Mouse (Mus musculus) heart, adult 2 months (tissue): Measurements from ENCODE around the gene Bpifc. TPM values are rescaled to one million over a fixed set of nuclear protein-coding genes. Genes with fewer than 3 reads are reported as not detected.

ENCODE experiments used
- DNase-seq, 2 experiments: peaks; one replicate each; pipeline ENCODE4 v3.0.0; 2021
- H3K27ac ChIP-seq: fragments of 200-600 bp; 2 replicates; pipeline ENCODE4 v1.8.1; 2022
- H3K27me3 ChIP-seq: fragments of 200-500 bp; 2 replicates; pipeline ENCODE4 v1.6.1; 2012; ENCODE audit warnings: mild to moderate bottlenecking, low read length, inconsistent platforms, mixed read lengths; ENCODE audit not compliant: control insufficient read depth, insufficient read depth
- H3K36me3 ChIP-seq: fragments of 200-500 bp; 2 replicates; pipeline ENCODE4 v1.6.1; 2012; ENCODE audit warnings: low read length, inconsistent platforms; ENCODE audit not compliant: control insufficient read depth, insufficient read depth
- H3K4me1 ChIP-seq: fragments of 200-500 bp; 2 replicates; pipeline ENCODE4 v1.6.1; 2011; ENCODE audit warnings: low read length; ENCODE audit not compliant: control insufficient read depth, insufficient read depth
- H3K4me3 ChIP-seq: fragments of 200-600 bp; 2 replicates; pipeline ENCODE4 v1.8.1; 2022
- H3K79me2 ChIP-seq: fragments of 200-500 bp; replicated peaks from 2 replicates; pipeline ENCODE4 v1.6.1; 2012; ENCODE audit warnings: mild to moderate bottlenecking, inconsistent platforms, low read length, moderate library complexity, mixed read lengths; ENCODE audit not compliant: control insufficient read depth, insufficient read depth
- H3K9ac ChIP-seq: fragments of 200-500 bp; 2 replicates; pipeline ENCODE4 v1.6.1; 2012; ENCODE audit warnings: low read depth, mild to moderate bottlenecking, control low read depth, inconsistent platforms, low read length, mixed read lengths
- CTCF ChIP-seq: fragments of 200-600 bp; IDR thresholded peaks from 2 replicates; pipeline ENCODE4 v1.8.1; 2022; ENCODE audit warnings: antibody characterized with exemption, mild to moderate bottlenecking, moderate library complexity
- EP300 ChIP-seq: fragments of 200-500 bp; IDR thresholded peaks from 2 replicates; pipeline ENCODE4 v1.6.1; 2011; ENCODE audit warnings: low read depth, low read length, control low read depth; ENCODE audit not compliant: insufficient read depth
- POLR2A ChIP-seq: fragments of 200-500 bp; IDR thresholded peaks from 2 replicates; pipeline ENCODE4 v1.6.1; 2011; ENCODE audit warnings: mild to moderate bottlenecking, low read depth, low read length, control low read depth; ENCODE audit not compliant: insufficient read depth
- WGBS: fragments of 180-500 bp; shearing (Covaris S2); methylation state at CpG from one replicate; pipeline ENCODE4 v1.1.7; 2018; 5-methylcytosine and 5-hydroxymethylcytosine counted together
- intact Hi-C: fragments of 180-260 bp; cut with DNase I; formaldehyde crosslinking; loops from one replicate; pipeline ENCODE4 v1.15.1; 2025
- polyA plus RNA-seq: library from polyadenylated mRNA; depleted of rRNA; stranded (reverse); fragments of >200 nt; gene quantifications from 2 replicates; pipeline ENCODE4 v1.2.3, GENCODE M21; 2012
- total RNA-seq, 2 experiments: library from RNA; stranded (reverse); gene quantifications; 2 replicates each; pipeline ENCODE4 v1.2.3; 2021

Gene Bpifc
- total and polyA plus RNA-seq, 3 experiments: not detected

DNA sequence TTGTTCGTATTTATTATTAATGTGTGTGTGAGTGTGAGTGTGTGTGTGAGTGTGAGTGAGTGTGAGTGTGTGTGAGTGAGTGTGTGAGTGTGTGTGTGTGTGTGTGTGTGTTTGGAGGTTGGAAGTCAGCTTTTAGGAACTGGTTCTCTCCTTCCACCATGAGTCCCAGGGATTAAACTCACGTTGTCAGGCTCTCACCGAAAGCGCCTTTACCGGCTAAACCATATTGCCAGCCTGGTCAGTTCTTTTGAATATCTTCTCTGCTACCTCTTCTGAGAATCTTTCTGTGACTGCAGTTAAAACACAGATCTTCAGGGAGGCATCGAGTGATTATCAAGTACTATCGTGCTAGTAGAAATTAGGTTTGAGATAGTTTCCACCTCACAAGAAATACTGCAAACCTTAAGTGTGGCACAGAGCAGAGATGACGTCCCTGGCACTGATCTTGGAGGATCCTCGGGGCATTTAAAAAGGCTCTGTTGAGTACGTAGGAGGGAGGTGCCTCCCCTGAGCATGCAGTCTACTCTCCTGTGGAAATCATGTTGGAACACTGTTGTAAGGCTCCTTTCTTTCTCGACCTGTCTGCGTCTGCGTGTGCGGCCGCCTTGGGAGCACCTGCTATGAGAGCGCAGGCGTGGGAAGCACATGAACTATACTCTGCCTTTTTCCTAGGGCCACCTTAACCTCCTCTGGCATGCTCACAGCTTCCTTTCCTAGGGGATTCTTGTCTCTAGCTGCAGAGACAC lies 44.1 kb downstream of the Bpifc start:
- TF ChIP-seq EP300: no peak
- Histone ChIP-seq H3K4me3 (no peak overlapping the region), H3K27ac (no peak overlapping the region), H3K4me1 (no peaks in the 10 kb centered on the region), H3K27me3 (no peaks in the 10 kb centered on the region), H3K36me3 (no peaks in the 10 kb centered on the region), H3K79me2 (no peaks in the 10 kb centered on the region), H3K9ac (no peak overlapping the region)
- intact Hi-C loops: loop anchor here (1.0 to 5.0 kb wide), 2 partner anchors 330 to 497 kb away; no protein-coding TSS in a partner anchor
- 58% methylated on average over 17 of the region's 17 CpGs for WGBS
- DNase-seq: no peak

DNA sequence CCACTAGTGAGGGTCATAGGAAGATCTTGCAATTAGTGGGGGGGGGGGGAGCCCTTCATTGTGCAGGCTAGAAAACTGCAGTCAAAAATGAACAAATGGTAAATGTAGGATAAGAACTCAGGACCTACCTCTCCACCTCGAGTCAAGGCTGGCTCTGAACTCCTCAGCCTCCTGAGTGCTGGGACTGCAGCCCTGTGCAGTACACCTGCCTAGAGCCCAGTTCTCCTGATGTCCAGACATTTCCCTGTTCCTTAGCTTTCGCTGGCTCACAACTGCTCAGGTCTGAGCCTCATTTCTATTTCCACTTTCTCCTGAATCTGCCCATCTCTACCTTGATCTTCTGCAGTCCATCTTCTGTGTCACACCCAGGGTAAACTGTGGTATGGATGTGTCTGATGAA lies 45.2 kb downstream of the Bpifc start:
- no peak overlapping the region for H3K27ac ChIP-seq
- no peak for DNase-seq
- 58% methylated on average over 2 of the region's 2 CpGs for WGBS
- intact Hi-C loops: loop anchor here (5.0 kb wide), 1 partner anchor 331 kb away; no protein-coding TSS in a partner anchor
- no peak overlapping the region for H3K4me3 ChIP-seq
- no peaks in the 10 kb centered on the region for H3K79me2 ChIP-seq
- no peaks in the 10 kb centered on the region for H3K27me3 ChIP-seq
- no peak overlapping the region for H3K9ac ChIP-seq
- TF ChIP-seq EP300: no peak
- TF ChIP-seq CTCF: no peak
- no peak for TF ChIP-seq POLR2A
- H3K4me1 ChIP-seq: no peaks in the 10 kb centered on the region
- no peaks in the 10 kb centered on the region for H3K36me3 ChIP-seq

DNA sequence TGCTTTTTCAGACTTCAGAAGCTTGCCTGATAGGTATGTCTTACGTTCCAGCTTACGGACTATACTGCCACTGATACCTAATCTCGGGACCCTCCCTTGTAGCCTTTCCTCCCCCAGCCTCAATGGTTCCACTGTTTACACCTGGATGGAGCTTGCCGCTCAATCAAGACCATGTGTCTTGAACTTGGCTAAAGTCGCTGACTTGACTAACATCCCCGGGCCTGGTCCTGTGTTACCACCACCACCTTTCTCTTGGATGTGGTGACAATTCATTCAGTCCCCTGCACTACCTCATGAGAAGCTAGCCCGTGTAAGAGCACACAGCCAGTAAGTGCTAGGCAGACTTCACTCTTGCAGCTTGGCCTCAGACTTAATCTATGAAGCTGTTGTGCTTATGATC lies 47.4 kb downstream of the Bpifc start:
- no peak overlapping the region for H3K27ac ChIP-seq
- H3K36me3 ChIP-seq: no peaks in the 10 kb centered on the region
- no peak for DNase-seq
- H3K27me3 ChIP-seq: no peaks in the 10 kb centered on the region
- TF ChIP-seq POLR2A: no peak
- no peak for TF ChIP-seq CTCF
- no peak for TF ChIP-seq EP300
- H3K79me2 ChIP-seq: no peaks in the 10 kb centered on the region
- no peaks in the 10 kb centered on the region for H3K4me1 ChIP-seq
- H3K9ac ChIP-seq: no peak overlapping the region
- H3K4me3 ChIP-seq: no peak overlapping the region
- intact Hi-C loops: no loop called here
- 83% methylated on average over 7 of the region's 7 CpGs for WGBS

DNA sequence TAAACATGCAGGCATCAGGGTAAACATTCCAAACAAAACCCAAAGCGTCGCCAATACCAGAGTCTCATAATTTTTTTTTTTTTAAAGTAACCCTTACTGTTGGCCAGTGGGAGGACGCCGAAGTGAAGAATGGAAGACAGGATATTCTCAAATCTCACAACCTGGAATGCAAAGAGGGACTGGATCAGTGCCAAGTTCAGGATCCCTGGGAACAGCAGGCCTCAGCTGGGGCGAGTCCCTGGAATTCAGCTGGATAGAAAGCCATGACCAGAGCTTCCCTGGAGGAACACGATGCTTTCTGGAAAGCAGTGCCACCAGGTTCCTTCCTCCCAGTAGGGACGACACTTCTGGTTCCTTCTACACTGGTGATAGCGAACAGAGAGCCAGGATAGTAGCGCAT lies 48.8 kb downstream of the Bpifc start:
- Histone ChIP-seq H3K27me3 (no peaks in the 10 kb centered on the region), H3K36me3 (no peaks in the 10 kb centered on the region), H3K9ac (no peak overlapping the region), H3K27ac (no peak overlapping the region), H3K4me3 (no peak overlapping the region), H3K4me1 (no peaks in the 10 kb centered on the region), H3K79me2 (no peaks in the 10 kb centered on the region)
- WGBS: 33% methylated on average over 9 of the region's 9 CpGs
- intact Hi-C loops: no loop called here
- no peak for DNase-seq
- no peak for TF ChIP-seq POLR2A
- TF ChIP-seq CTCF: no peak
- TF ChIP-seq EP300: no peak

DNA sequence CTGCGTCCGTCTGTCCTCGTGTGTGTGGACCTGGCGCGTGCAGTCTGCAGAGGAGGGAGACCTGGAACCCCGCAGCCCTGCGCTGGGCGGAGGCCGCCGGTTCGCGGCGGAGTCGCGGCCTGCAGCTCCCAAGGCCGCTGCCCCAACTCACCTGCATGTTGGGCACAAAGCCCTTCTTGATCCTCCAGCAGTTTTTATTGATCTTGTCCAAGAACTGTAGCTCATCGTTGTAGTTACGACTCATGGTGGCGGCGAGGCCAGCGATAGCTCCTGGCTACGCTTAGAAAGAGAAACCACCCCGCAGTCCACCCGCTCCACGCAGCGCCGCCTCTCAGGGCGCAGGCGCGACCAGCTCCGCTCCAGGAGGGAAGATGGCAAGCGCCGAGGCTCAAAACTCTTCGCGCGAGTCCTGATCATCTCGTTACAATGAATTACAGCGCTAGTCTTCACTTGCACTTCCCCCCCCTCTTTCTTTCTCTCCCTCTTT lies 54.2 kb downstream of the Bpifc start, which contains the start of gene Rtcb:
TSS of gene Rtcb (minus strand) at position 360 of the 487 bp plus-strand sequence.
- TF ChIP-seq POLR2A (peak; percentile 82), CTCF (no peak)
- H3K27ac ChIP-seq: peak within 1 kb of the TSS; percentile 85
- intact Hi-C loops: loop anchor here (2.0 to 10.0 kb wide), 2 partner anchors 41 to 747 kb away; partner anchors contain the start of genes Hsp90b1, Prdm4 and Ttc41

DNA sequence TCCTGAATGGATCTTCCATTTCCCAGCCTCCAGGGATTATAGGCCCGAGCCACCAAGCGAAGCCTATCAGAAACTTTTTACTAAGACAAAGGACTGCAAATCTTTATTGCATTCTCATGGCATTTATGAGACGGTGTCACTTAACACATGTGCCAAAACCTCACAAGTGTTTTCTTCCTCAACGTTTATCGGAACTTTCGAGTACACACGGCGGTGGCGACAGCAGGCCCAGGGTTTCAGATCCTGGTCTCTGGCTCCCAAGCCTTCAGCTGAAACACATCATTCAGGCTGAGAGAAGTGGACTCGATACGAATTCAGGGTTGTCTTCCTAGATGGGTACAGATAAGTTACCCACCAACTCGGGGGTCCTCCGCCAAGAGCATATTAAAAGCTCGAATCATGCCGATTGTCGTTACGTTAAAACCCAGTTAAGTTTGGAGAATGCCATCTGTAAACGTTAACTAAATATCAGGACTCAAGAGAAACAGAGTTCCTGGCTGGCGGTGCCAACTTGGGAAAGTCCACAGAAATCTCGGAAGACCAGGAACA lies 54.8 kb downstream of the Bpifc start:
- H3K27ac ChIP-seq: peak overlapping the region; percentile 85
- intact Hi-C loops: loop anchor here (2.0 to 10.0 kb wide), 2 partner anchors 40 to 748 kb away; partner anchors contain the start of genes Hsp90b1, Prdm4 and Ttc41
- TF ChIP-seq CTCF: no peak
- no peak for TF ChIP-seq EP300
- TF ChIP-seq POLR2A: no peak

More for the DNA sequence above, 54.2 kb downstream of the Bpifc start, which contains the start of gene Rtcb:
- Histone ChIP-seq H3K79me2 (peaks cover 1% of the 10 kb centered on the region), H3K27me3 (no peaks in the 10 kb centered on the region), H3K36me3 (peaks cover 16% of the 10 kb centered on the region), H3K9ac (peak within 1 kb of the TSS; percentile 98), H3K4me3 (peak within 1 kb of the TSS; percentile 69), H3K4me1 (no peaks in the 10 kb centered on the region)
- DNase-seq: peak; percentile 96 to 98
- WGBS: under 1% methylated on average over 38 of the region's 38 CpGs

More for the DNA sequence above, 54.8 kb downstream of the Bpifc start:
- peaks cover 17% of the 10 kb centered on the region for H3K36me3 ChIP-seq
- peak overlapping the region; percentile 98 for H3K9ac ChIP-seq
- H3K4me3 ChIP-seq: peak overlapping the region; percentile 69
- no peaks in the 10 kb centered on the region for H3K27me3 ChIP-seq
- peaks cover 1% of the 10 kb centered on the region for H3K79me2 ChIP-seq
- DNase-seq: no peak
- H3K4me1 ChIP-seq: no peaks in the 10 kb centered on the region
- 1% methylated on average over 20 of the region's 20 CpGs for WGBS
